ENCODE assay signal across 8 mouse cellular contexts in the genomic region with DNA sequence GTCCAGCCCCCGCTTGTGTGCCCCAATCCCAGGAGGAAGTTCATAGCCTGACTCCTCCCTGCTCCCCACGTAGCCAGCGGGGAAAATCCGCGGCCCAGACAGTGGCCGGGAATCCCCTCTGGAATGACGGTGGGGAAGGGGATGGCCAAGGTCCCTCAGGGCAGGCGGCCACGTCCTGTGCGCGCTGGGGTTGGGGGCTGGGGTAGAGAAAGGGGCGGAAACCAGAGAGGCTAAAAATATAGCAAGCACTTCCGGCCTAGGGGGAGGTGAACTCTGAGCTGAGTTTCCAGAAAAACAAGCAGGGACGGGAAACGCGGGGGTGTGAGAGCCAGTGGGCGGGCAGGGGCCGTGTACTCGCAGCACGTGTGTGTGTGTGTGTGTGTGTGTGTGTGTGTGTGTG. TPM values are rescaled to one million over a fixed set of nuclear protein-coding genes. Genes with fewer than 3 reads are reported as not detected.
DNase-seq lines count a peak whose midpoint lies in the region; ATAC-seq lines count a peak whose summit lies in the region.

No protein-coding gene starts in this region.

- H3K9ac ChIP-seq in forebrain, embryonic 12.5 days, result peak overlapping the region; percentile 59

- peak; percentile 72 to 76 for DNase-seq in adrenal gland, adult 18-20 months (ENCODE audit: low spot score in 2 of 2)
- DNase-seq in heart, postnatal 36 days, result peak; percentile 85 to 90
- DNase-seq in left cerebral cortex, postnatal 4 days, result peak; percentile 48
- peak; percentile 70 for DNase-seq in midbrain, embryonic 10.5 days (ENCODE audit: low spot score)
- DNase-seq in spleen, adult 12 weeks (ENCODE audit: low spot score), result peak; percentile 71
- no peak for DNase-seq in layer of hippocampus, postnatal 36 days

- H3K4me1 ChIP-seq in forebrain, embryonic 12.5 days, result peaks cover 49% of the 10 kb centered on the region
- peaks cover 64% of the 10 kb centered on the region for H3K4me1 ChIP-seq in midbrain, embryonic 10.5 days

- peak; percentile 40 for ATAC-seq in CD4-positive, CD25-positive, alpha-beta regulatory T cell, adult 4 months
- ATAC-seq in forebrain, embryonic 12.5 days (ENCODE audit: low FRiP score), result no peak

- H3K36me3 ChIP-seq in forebrain, embryonic 12.5 days (replicated peaks), result peaks cover 17% of the 10 kb centered on the region
- H3K36me3 ChIP-seq in midbrain, embryonic 10.5 days, result peaks cover 26% of the 10 kb centered on the region

- WGBS in forebrain, embryonic 12.5 days, result 4% methylated on average over 18 of the region's 20 CpGs
- 12% methylated on average over 20 of the region's 20 CpGs for WGBS in midbrain, embryonic 10.5 days

- peak overlapping the region; percentile 54 for H3K4me2 ChIP-seq in forebrain, embryonic 12.5 days

- peak overlapping the region; percentile 27 for H3K4me3 ChIP-seq in forebrain, embryonic 12.5 days (replicated peaks)
- H3K4me3 ChIP-seq in midbrain, embryonic 10.5 days, result peak overlapping the region; percentile 47

- H3K27ac ChIP-seq in forebrain, embryonic 12.5 days, result peak overlapping the region; percentile 83
- peak overlapping the region; percentile 83 for H3K27ac ChIP-seq in midbrain, embryonic 10.5 days (replicated peaks)

- intact Hi-C loops in heart, postnatal 36 days (cut with DNase I), result no loop called here
- intact Hi-C loops in left cerebral cortex, postnatal 4 days (cut with DNase I), result no loop called here

- H3K9me3 ChIP-seq in forebrain, embryonic 12.5 days, result no peaks in the 10 kb centered on the region
- H3K9me3 ChIP-seq in midbrain, embryonic 10.5 days (replicated peaks), result no peaks in the 10 kb centered on the region

- peaks cover 13% of the 10 kb centered on the region for H3K27me3 ChIP-seq in forebrain, embryonic 12.5 days
- H3K27me3 ChIP-seq in midbrain, embryonic 10.5 days (ENCODE audit: low read depth, poor library complexity, severe bottlenecking), result peaks cover 16% of the 10 kb centered on the region

RNA-seq across cellular contexts. Expression of a gene that starts 1.9 kb away (rescaled TPM):
- 100 to 1,000 TPM; 156 to 341 TPM for polyA plus RNA-seq in CD4-positive, CD25-positive, alpha-beta regulatory T cell, adult 4 months (2017; shearing (Covaris generic))
- 10 to 100 TPM; 15.5 to 16.5 TPM for total RNA-seq in adrenal gland, adult 18-20 months (2021)
- polyA plus RNA-seq in forebrain, embryonic 12.5 days (2016; fragmentation: Nextera tagmentation; extraction: Ambion mirVana), result 5.1 and 5.5 TPM in 2 replicates
- total RNA-seq in heart, postnatal 36 days (2021), result 10 to 100 TPM; 14.7 to 29.0 TPM
- 1 to 10 TPM; 1.9 to 2.3 TPM for total RNA-seq in left cerebral cortex, postnatal 4 days (2021)
- polyA plus RNA-seq in midbrain, embryonic 10.5 days (2016; fragmentation: Nextera tagmentation; extraction: Ambion mirVana), result 4.6 and 5.1 TPM in 2 replicates
- total RNA-seq in layer of hippocampus, postnatal 36 days (2021), result 1 to 10 TPM; 3.1 to 3.9 TPM

RNA-seq across cellular contexts. Expression of a gene that starts 9.5 kb away (rescaled TPM):
- polyA plus RNA-seq in CD4-positive, CD25-positive, alpha-beta regulatory T cell, adult 4 months (2017; shearing (Covaris generic)), result 100 to 1,000 TPM in 1 of 2 experiments, 10 to 100 TPM in 1; 65.5 to 110 TPM
- 10 to 100 TPM; 14.4 to 22.2 TPM for total RNA-seq in adrenal gland, adult 18-20 months (2021)
- polyA plus RNA-seq in forebrain, embryonic 12.5 days (2016; fragmentation: Nextera tagmentation; extraction: Ambion mirVana), result 67.0 and 69.7 TPM in 2 replicates
- 10 to 100 TPM; 15.1 to 15.8 TPM for total RNA-seq in heart, postnatal 36 days (2021)
- 10 to 100 TPM; 25.0 to 33.3 TPM for total RNA-seq in left cerebral cortex, postnatal 4 days (2021)
- polyA plus RNA-seq in midbrain, embryonic 10.5 days (2016; fragmentation: Nextera tagmentation; extraction: Ambion mirVana), result 69.7 and 82.9 TPM in 2 replicates
- total RNA-seq in layer of hippocampus, postnatal 36 days (2021), result 1 to 10 TPM; 5.5 to 7.4 TPM

RNA-seq across cellular contexts. Expression of a gene that starts 10.6 kb away (rescaled TPM):
- polyA plus RNA-seq in CD4-positive, CD25-positive, alpha-beta regulatory T cell, adult 4 months (2017; shearing (Covaris generic)), result 10 to 100 TPM; 25.8 to 27.5 TPM
- total RNA-seq in adrenal gland, adult 18-20 months (2021), result 10 to 100 TPM; 36.9 to 37.0 TPM
- polyA plus RNA-seq in forebrain, embryonic 12.5 days (2016; fragmentation: Nextera tagmentation; extraction: Ambion mirVana), result 43.1 and 43.6 TPM in 2 replicates
- total RNA-seq in heart, postnatal 36 days (2021), result 10 to 100 TPM; 18.2 to 20.1 TPM
- total RNA-seq in left cerebral cortex, postnatal 4 days (2021), result 10 to 100 TPM; 18.6 to 19.7 TPM
- polyA plus RNA-seq in midbrain, embryonic 10.5 days (2016; fragmentation: Nextera tagmentation; extraction: Ambion mirVana), result 58.9 and 61.0 TPM in 2 replicates
- 10 to 100 TPM; 18.3 to 19.6 TPM for total RNA-seq in layer of hippocampus, postnatal 36 days (2021)

RNA-seq across cellular contexts. Expression of a gene that starts 10.8 kb away (rescaled TPM):
- polyA plus RNA-seq in CD4-positive, CD25-positive, alpha-beta regulatory T cell, adult 4 months (2017; shearing (Covaris generic)), result 10 to 100 TPM; 55.6 to 71.0 TPM
- total RNA-seq in adrenal gland, adult 18-20 months (2021), result 10 to 100 TPM; 76.7 to 86.6 TPM
- polyA plus RNA-seq in forebrain, embryonic 12.5 days (2016; fragmentation: Nextera tagmentation; extraction: Ambion mirVana), result 84.6 and 86.2 TPM in 2 replicates
- 10 to 100 TPM; 38.8 to 48.0 TPM for total RNA-seq in heart, postnatal 36 days (2021)
- total RNA-seq in left cerebral cortex, postnatal 4 days (2021), result 10 to 100 TPM; 77.7 to 86.8 TPM
- polyA plus RNA-seq in midbrain, embryonic 10.5 days (2016; fragmentation: Nextera tagmentation; extraction: Ambion mirVana), result 89.8 and 90.8 TPM in 2 replicates
- total RNA-seq in layer of hippocampus, postnatal 36 days (2021), result 10 to 100 TPM; 68.9 to 70.1 TPM

RNA-seq across cellular contexts. Expression of a gene that starts 31.5 kb away (rescaled TPM):
- polyA plus RNA-seq in CD4-positive, CD25-positive, alpha-beta regulatory T cell, adult 4 months (2017; shearing (Covaris generic)), result 1,000 to 10,000 TPM; 1,259 to 1,457 TPM
- total RNA-seq in adrenal gland, adult 18-20 months (2021), result 100 to 1,000 TPM; 983 to 986 TPM
- 594 and 628 TPM in 2 replicates for polyA plus RNA-seq in forebrain, embryonic 12.5 days (2016; fragmentation: Nextera tagmentation; extraction: Ambion mirVana)
- 100 to 1,000 TPM; 494 to 516 TPM for total RNA-seq in heart, postnatal 36 days (2021)
- total RNA-seq in left cerebral cortex, postnatal 4 days (2021), result 100 to 1,000 TPM; 913 to 959 TPM
- polyA plus RNA-seq in midbrain, embryonic 10.5 days (2016; fragmentation: Nextera tagmentation; extraction: Ambion mirVana), result 726 and 912 TPM in 2 replicates
- 100 to 1,000 TPM; 454 to 471 TPM for total RNA-seq in layer of hippocampus, postnatal 36 days (2021)

Comparison
In these comparisons a context has a peak if more than half of its experiments do, and no peak if none do; other contexts are left out.
1. DNase-seq: peak in adrenal gland, adult 18-20 months (2 of 2), heart, postnatal 36 days (2 of 2), left cerebral cortex, postnatal 4 days (single experiment), midbrain, embryonic 10.5 days (single experiment) and spleen, adult 12 weeks (single experiment); none in layer of hippocampus, postnatal 36 days (0 of 2).